Mouse (Mus musculus) embryo, embryonic 10.5 days (tissue): Measurements from ENCODE around the gene Mrpl54.

ENCODE experiments used
- DNase-seq: peaks from one replicate; pipeline ENCODE4 v3.0.0-alpha.2; 2015; ENCODE audit warnings: low spot score

Gene Mrpl54

GRCm38 (mm10) chr10:81266211-81267105, at the start of gene Mrpl54, which contains the start of gene Apba3:
TSS of gene Mrpl54 (minus strand) at chr10:81266934.
TSS of gene Apba3 (plus strand) at chr10:81266960.
- peak; percentile 99 for DNase-seq

DNA sequence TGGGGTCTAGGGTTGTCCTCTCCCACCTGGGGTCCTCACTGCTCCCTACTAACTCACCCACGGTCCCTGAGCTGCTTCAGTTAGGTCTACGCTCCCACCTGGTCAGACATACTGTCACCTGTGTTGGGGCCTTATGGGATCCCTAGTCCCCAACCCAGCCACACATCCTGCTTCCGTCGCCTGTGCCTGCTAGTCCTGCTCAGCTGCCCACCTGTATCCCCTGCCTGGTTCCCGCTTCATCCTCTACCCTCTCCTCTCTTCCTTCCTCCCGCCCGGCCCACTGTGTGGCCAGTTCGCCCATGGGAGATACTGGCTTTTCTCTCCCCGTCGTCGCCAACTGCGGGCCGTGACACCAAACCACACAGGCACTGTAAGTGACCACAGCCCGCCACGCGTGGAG, 48.9 kb upstream of the Mrpl54 start:
- no peak for DNase-seq

DNA sequence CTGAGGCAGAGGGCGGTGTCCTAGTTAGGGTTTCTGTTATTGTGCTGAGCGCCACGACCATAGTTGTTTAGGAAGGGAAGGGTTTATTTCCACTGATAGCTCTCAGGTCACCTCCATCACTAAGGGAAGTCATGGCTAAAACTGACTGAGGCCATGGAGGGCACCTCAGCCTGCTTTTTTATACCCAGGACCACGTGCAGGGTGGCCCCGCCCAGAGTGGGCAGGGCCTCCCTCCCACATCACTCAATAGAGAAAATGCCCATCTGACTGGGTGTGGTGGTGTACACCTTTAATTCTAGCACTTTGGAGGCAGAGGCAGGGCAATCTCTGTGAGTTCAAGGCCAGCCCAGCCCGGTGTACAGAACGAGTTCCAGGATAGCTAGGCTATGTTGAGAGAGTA, 47.5 kb upstream of the Mrpl54 start:
- DNase-seq: no peak

DNA sequence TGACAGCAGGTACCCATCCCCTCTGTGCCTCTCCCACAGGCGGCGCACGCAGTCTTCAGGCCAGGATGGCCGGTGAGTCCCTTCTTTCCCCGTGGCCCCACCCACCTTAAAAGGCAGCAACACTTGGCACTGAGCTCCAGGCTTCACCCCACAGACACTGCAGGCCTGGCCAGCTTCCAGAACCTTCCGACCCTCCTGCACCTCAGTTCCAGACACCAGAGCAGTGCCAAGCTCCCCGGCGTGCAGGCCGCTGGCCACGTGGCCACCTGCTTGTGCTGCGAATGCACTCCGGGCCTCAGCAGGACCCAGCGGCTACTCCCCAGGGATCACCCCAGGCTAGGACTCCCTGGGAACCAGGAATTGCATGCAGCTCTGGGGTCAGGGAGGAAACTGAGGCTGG, 46.8 kb upstream of the Mrpl54 start:
- DNase-seq: no peak

- DNase-seq: no peak
These were observed 42.8 kb upstream of the Mrpl54 start for GRCm38 (mm10) chr10:81309571-81309970.

DNA sequence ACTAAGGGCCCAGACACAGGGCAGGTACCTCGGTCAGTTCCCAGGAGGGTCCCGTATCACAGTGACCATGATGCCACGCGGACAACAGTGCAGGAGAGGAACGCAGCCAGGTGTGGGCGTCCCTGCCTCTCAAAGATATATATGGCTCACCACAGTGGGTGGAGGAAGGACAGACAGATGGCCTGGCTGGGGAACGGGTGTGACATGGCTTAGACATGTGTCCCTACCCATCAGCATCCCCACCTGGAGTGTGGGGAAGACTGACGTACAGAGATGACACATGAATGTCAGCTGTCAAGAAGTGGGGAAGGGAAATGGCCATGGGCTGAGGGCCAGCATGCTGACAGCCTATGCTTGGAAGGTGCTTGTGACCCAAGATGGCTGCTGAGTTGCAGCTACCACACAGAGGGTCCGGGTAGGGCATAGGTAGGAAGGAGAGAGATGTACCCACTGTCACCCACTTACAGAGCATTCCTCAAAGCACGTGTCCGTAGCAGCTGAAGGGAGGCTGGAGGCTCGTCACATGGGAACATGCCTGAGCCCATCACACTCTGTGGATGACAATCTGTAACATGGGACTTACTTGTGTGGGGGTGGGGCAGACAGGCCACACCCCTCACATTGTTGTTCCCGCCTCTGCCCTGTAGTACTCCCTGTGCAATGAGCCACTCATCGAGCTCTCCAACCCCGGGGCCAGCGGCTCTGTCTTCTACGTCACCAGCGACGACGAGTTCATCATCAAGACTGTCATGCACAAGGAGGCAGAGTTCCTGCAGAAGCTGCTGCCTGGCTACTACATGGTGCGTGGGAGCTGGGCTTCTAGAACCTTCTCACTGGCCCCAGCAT, 40.3 kb upstream of the Mrpl54 start:
- no peak for DNase-seq

- no peak for DNase-seq
These were observed 39.5 kb upstream of the Mrpl54 start for GRCm38 (mm10) chr10:81306173-81306668.

GRCm38 (mm10) chr10:81305663-81306062, 38.9 kb upstream of the Mrpl54 start:
- no peak for DNase-seq

DNA sequence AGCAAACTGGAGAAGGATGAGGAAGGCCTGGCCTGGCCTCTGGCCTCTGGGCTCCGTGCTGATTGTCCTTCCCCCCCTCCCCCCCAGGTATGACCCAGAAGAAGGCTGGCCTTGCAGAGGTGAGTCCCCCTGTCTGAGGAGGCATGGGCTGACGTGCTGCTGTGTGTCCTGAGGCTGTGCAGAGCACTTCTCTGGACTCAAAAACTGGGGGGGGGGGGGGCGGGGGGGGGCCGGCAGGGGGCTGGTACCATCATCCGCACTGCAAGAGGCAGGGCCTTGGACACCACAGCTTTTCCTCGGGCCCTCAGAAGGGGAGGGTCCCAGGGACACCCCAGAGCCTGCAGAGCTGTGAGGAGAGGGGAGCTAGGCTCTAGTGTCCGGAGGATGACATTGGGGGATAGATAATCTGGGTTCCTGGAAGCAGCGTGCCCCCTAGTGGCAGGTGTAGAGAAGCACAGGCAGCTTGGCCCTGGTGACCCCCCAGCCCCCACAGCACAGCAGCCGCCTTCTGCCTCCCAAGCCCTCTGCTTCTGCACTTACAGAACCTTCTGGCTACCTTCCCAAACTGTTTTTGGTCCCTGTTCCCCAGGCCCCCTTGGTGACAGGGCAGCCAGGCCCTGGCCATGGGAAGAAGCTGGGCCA, 38.0 kb upstream of the Mrpl54 start:
- DNase-seq: peak; percentile 74

DNA sequence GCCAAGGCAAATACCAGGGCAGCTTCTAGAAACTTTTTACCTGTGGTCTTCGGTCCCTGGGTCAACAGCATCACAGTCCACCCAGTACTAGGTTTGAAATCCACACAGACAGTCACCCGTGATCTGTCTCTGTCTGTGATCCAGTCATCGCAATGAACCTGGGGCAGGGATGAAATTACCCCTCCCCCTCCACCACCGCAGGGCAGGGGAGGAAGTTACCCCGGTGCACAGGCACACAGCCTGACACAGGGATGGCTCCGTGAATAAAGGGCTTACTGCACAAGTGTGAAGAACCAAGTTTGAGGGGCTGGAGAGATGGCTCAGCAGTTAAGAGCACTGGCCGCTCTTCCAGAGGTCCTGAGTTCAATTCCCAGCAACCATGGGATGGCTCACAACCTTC, 37.0 kb upstream of the Mrpl54 start:
- no peak for DNase-seq

DNA sequence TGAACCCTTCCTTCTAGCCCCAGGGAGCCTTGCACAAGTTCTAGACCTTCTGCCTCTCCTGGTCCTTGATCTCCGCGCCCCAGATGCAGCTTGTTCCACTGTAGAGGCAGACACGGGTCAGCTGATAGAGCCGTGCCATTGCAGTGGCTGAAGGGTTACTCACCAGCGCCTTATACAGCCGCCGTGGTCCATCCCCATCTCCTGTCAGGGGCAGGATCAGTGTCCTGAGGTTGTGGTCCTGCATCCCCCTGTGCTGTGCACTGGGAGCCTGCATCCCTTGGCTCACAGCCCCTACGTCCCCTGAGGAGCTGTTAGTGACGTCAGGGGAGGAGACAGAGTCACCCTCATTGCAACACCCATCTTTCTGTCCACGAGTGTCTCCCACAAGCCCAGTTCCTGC, 36.5 kb upstream of the Mrpl54 start:
- DNase-seq: no peak

DNA sequence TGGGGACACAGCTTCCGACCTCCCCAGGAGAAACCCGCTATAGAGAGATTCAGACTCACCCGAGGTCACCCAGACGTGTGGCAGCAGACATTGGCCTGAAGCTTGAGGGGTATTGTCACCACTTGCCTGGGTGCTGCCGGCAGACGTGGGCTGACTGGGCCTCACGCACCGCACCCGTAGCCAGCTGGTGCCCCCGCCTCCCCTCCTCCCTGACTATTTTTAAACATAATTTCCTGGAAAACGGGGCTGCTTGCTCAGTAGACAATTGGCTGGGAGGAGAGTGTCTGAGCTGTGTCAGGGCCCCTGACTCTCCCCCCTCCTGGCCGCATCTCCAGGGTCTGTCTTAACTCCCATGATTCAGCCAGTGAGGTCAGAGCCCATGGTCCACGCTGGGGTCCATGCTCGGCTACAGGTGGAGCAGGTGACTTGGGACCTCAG, 36.1 kb upstream of the Mrpl54 start:
- DNase-seq: no peak

GRCm38 (mm10) chr10:81302288-81302687, 35.6 kb upstream of the Mrpl54 start:
- DNase-seq: no peak

- no peak for DNase-seq
These were observed 34.6 kb upstream of the Mrpl54 start for GRCm38 (mm10) chr10:81301321-81301720.

DNA sequence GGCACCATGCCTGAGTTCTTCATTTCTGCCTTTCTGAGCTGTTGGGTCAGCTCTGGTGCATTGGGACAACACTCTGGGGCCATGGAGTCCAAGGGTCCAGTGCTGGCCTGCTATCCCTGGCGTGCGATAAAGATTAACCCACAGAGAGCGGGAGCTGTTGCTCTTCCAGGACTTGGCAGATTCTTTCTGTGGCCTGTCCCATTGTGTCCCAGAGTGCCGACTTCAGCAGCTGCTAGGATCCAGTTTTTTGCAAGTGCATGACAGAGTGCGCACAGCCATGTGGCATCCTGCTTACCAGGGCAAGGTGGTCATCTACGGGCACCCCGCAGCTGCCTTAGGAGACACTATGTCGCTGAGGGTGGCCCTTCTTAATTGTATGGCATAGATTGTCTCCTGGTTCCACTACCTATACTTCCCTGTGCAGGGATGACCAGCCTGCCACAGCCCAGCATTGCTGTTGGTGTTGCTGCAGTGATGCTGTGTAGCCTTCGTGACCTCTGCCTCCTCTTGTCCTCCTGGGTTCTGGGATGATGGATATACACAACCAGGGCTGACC, 33.7 kb upstream of the Mrpl54 start:
- no peak for DNase-seq

GRCm38 (mm10) chr10:81299585-81300351, 33.0 kb upstream of the Mrpl54 start:
- DNase-seq: no peak

DNA sequence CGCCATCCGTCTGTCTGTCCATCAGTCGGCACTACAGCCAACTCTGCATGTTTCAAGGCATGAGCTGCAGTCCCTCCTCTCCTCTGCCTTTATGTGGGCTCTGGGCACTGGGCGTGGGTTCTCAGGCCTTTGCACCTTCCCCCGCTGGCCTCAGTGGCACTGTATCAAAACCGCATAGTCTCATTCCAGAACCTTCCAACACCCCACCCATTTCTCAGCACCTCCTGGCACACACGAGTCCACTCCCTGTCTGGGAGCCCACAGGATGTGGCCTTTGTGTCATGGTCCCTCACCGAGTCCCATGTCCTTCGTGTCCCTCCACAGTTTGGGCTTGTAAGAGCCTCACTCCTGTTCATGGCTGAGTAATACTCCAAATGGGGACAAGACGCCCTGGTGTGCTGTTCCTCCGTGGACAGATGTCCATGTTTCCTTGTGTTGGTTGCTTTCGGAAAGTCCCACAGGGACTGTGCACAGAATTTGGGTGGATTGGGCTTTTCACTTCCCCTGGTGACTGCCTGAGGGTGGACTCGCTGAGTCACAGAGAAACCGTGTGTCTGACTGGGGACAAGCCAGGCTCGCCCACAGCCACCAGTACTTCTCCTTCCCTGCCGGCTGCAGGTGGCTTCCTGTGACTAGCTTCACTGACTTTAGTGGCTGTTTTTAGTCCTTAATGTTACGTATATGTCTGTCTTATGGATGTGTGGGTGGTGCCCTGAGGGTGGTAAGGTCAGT, 31.8 kb upstream of the Mrpl54 start:
- no peak for DNase-seq

GRCm38 (mm10) chr10:81297845-81298244, 31.1 kb upstream of the Mrpl54 start:
- DNase-seq: no peak

- no peak for DNase-seq
These were observed 30.5 kb upstream of the Mrpl54 start for GRCm38 (mm10) chr10:81297246-81297645.

DNA sequence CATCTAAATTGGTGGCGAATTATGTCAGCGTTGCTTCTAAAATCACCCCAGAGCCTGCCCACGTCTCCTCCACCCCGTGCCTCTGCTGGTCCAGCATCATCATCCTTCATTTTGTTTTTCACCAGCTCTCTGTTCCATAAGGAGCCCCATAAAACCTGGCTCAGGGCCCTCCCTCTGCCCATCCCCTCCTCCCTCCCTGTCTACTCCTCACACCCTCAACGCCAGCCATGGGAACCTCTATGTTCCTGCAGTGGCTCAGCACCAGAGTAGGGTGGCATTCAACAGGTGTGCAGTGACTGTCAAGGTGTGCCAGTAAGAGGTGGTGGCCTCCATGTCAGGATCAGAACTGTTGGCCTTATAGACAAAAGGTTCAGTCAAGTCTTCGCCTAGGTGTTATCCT, 28.5 kb upstream of the Mrpl54 start:
- no peak for DNase-seq
